Mouse (Mus musculus) neural tube, embryonic 15.5 days (tissue): ENCODE measurements around the gene Kif16b. TPM values are rescaled to one million over a fixed set of nuclear protein-coding genes. Genes with fewer than 3 reads are reported as not detected.

Experiments
- ATAC-seq: fragments of 200-750 bp; cut with Nextera tagmentation; 2 replicates; pipeline ENCODE4 v1.8.0; 2017; ENCODE audit warnings: mild to moderate bottlenecking, moderate TSS enrichment, moderate library complexity; ENCODE audit not compliant: low FRiP score
- H3K27ac ChIP-seq: fragments of 300-500 bp; sonication (generic); replicated peaks from 2 replicates; pipeline ENCODE4 v1.5.1; 2015; ENCODE audit warnings: mild to moderate bottlenecking, inconsistent platforms
- H3K27me3 ChIP-seq: fragments of 300-500 bp; sonication (generic); replicated peaks from 2 replicates; pipeline ENCODE4 v1.6.1; 2015; ENCODE audit warnings: inconsistent platforms
- H3K36me3 ChIP-seq: fragments of 300-500 bp; sonication (generic); 2 replicates; pipeline ENCODE4 v1.6.1; 2015; ENCODE audit warnings: inconsistent platforms
- H3K4me1 ChIP-seq: fragments of 300-500 bp; sonication (generic); 2 replicates; pipeline ENCODE4 v1.6.1; 2015; ENCODE audit warnings: inconsistent platforms
- H3K4me2 ChIP-seq: fragments of 300-500 bp; sonication (generic); 2 replicates; pipeline ENCODE4 v1.6.1; 2015; ENCODE audit warnings: inconsistent platforms, mild to moderate bottlenecking, moderate library complexity
- H3K4me3 ChIP-seq: fragments of 300-500 bp; sonication (generic); replicated peaks from 2 replicates; pipeline ENCODE4 v1.5.1; 2015; ENCODE audit warnings: mild to moderate bottlenecking, inconsistent platforms
- H3K9ac ChIP-seq: fragments of 300-500 bp; sonication (generic); replicated peaks from 2 replicates; pipeline ENCODE4 v1.6.1; 2015; ENCODE audit warnings: mild to moderate bottlenecking, inconsistent platforms
- H3K9me3 ChIP-seq: fragments of 300-500 bp; sonication (generic); replicated peaks from 2 replicates; pipeline ENCODE4 v1.6.1; 2016; ENCODE audit warnings: inconsistent platforms
- WGBS: fragments of 180-500 bp; shearing (Covaris S2); methylation state at CpG from one replicate; pipeline ENCODE4 v1.1.7; 2015; ENCODE audit warnings: mixed read lengths; 5-methylcytosine and 5-hydroxymethylcytosine counted together
- polyA plus RNA-seq: library from polyadenylated mRNA; unstranded; fragments of >200 nt; fragmentation: Nextera tagmentation; extraction: Ambion mirVana; gene quantifications from 2 replicates; pipeline ENCODE4 v1.2.1, GENCODE M21; 2015

The Kif16b gene
- polyA plus RNA-seq, 1 experiment from 2014 or later = 3.1 TPM

DNA sequence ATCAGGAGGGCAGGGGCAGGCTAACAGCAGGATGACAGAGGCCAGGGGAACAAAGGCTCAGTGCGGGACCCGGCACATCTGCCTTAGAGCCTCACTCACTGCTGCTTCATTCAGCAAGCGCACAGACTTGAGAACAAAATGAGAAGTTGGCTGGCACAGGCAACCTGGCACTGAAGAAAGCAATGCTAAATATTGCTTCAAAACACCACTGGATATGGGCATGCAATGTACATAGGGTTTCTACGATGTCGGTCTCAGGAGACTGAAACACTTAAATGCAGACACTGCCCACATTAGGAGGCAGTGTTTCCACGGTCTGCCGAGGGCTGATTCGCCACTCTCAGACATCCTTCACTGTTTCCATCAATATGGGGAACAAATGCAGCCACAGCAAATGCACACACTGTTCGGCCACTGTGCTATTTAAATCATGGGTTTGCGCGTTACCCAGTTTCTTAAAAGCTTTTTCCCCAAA, 131.6 kb downstream of the Kif16b start:
- peak overlapping the region; percentile 43; the same call in 1 of the 2 replicates for H3K27ac ChIP-seq
- H3K4me2 ChIP-seq = no peak overlapping the region
- H3K27me3 ChIP-seq = no peaks in the 10 kb centered on the region
- WGBS = 46% methylated on average over 11 of the region's 11 CpGs
- H3K9me3 ChIP-seq = no peaks in the 10 kb centered on the region
- H3K4me3 ChIP-seq = no peak overlapping the region
- no peaks in the 10 kb centered on the region for H3K36me3 ChIP-seq
- H3K4me1 ChIP-seq = 0 out of 2 replicates have a peak, but pooled peaks cover 5% of the 10 kb centered on the region
- H3K9ac ChIP-seq = no peak overlapping the region
- peak; percentile 31; the same call in 1 of the 2 replicates for ATAC-seq

DNA sequence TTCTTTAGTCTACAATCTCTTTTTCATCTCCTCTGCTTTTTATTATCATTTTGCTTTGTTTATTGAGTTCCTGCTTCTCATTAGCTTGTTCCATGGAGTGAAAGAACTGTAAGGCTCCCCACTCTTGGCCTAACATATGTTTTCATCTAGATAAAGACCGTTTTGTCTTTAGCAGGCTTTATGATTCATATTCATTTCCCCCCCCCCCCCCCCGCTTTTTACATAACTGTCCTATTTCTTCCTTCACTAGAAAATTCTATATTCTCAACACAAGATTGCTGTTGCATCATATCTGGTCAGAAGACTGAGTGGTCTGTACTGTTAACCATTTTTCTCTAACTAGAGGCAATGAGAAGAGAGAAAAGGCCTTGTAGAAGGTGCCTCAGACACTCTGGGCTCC, 137.1 kb downstream of the Kif16b start:
- Histone ChIP-seq H3K27me3 (no peaks in the 10 kb centered on the region), H3K36me3 (no peaks in the 10 kb centered on the region), H3K9me3 (no peaks in the 10 kb centered on the region), H3K4me1 (no peaks in the 10 kb centered on the region), H3K4me2 (no peak overlapping the region), H3K9ac (no peak overlapping the region), H3K4me3 (no peak overlapping the region), H3K27ac (no peak overlapping the region)
- ATAC-seq = no peak
- 88% methylated on average over 1 of the region's 2 CpGs for WGBS

DNA sequence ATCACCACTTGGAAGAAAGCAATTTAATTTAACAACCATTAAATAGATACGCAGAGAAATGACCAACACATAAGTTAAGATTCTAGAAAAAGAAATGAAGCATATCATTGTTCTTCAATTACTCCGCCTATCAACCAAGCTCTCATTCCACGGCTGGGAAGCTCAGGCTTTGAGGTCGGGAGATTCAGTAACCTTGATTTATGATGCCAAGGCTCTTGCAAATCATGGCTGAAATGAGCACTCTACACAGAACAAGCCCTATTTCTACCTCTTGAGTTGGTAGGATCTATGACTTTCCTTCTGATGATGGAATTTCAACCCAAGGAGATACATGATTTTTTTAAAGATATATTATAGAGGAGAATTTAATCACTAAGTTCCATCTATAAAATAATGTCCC, 140.5 kb downstream of the Kif16b start:
- Histone ChIP-seq H3K27me3 (no peaks in the 10 kb centered on the region), H3K9me3 (no peaks in the 10 kb centered on the region), H3K4me2 (no peak overlapping the region), H3K27ac (no peak overlapping the region), H3K36me3 (no peaks in the 10 kb centered on the region), H3K4me3 (no peak overlapping the region), H3K9ac (no peak overlapping the region), H3K4me1 (no peaks in the 10 kb centered on the region)
- ATAC-seq = no peak
- WGBS = 22% methylated on average over 4 of the region's 4 CpGs

DNA sequence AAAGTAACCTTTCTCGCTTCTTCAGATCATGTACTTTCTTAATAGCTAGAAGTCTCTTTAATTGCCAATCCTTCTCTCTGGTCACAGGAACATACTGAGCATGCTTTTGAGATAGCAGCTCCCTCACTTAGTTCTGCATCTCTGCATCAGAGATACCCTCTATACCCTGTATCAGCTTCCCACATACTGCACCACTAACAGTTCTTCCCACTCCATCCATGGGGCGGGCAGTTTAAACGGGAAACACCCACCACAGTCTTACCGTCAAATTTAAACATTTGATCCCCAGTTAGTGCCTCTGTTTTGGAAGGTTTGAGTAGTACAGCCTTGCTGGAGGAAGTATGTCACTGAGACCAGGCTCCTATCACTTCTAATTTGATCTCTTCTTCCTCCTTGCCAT, 142.1 kb downstream of the Kif16b start:
- Histone ChIP-seq H3K9me3 (no peaks in the 10 kb centered on the region), H3K4me2 (no peak overlapping the region), H3K36me3 (no peaks in the 10 kb centered on the region), H3K27me3 (no peaks in the 10 kb centered on the region), H3K9ac (no peak overlapping the region), H3K4me3 (no peak overlapping the region), H3K27ac (no peak overlapping the region), H3K4me1 (no peaks in the 10 kb centered on the region)
- WGBS = 99% methylated on average over 4 of the region's 4 CpGs
- no peak for ATAC-seq

DNA sequence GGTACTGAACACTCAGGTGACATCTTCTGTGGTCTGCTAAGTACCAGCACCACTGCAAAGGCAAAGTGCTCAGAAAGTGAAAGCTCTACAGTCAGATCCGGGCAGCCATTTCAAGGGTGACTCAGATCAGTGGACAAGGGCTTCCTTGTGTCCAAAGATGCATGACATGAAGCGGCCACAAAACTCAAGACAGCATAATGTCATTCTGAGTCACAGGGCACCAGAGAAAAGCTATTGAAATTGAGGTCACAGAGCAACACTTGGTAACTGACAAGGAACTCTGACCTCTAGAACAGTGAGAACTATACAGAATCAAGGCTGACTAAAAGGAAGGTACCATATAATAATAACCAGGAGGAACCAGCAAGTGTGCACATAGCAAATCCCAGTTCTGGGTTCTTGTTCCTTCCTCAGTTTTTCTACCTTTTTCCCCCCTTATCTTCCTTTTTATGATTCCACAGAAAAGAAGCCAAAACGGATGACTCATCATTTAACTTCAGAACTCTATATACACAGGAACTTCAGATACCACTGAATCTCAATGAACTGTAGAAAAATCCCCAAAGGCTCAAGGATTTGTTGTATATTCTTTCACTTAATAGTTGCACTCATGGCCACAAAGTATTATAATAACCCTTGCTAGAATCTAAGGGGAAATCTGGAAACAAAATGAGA, 143.1 kb downstream of the Kif16b start:
- Histone ChIP-seq H3K9me3 (no peaks in the 10 kb centered on the region), H3K4me1 (no peaks in the 10 kb centered on the region), H3K4me2 (no peak overlapping the region), H3K4me3 (no peak overlapping the region), H3K36me3 (no peaks in the 10 kb centered on the region), H3K27ac (no peak overlapping the region), H3K27me3 (no peaks in the 10 kb centered on the region), H3K9ac (no peak overlapping the region)
- no peak for ATAC-seq
- WGBS = 86% methylated on average over 3 of the region's 3 CpGs

DNA sequence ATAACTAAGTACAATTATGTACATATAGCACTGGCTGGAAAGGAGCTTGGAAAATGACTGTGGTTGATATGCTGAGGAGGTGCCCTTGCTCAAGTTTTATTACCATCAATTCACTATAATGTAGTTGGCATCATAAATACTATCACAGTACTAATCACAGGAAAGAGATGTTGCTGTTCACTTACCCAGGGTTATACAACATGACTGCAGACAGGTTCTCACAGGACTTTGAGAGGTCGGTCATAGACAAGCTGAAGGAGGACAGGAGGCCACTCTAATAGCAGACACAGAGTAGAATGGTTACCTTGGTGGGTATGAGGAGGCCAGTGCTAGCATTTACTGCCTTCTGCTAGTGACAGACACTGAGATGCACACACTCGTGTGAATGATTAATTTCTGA, 162.0 kb downstream of the Kif16b start:
- Histone ChIP-seq H3K27me3 (no peaks in the 10 kb centered on the region), H3K4me3 (no peak overlapping the region), H3K4me2 (no peak overlapping the region), H3K9me3 (no peaks in the 10 kb centered on the region), H3K9ac (no peak overlapping the region), H3K4me1 (no peaks in the 10 kb centered on the region), H3K27ac (no peak overlapping the region), H3K36me3 (no peaks in the 10 kb centered on the region)
- WGBS = 78% methylated on average over 2 of the region's 2 CpGs
- no peak for ATAC-seq

DNA sequence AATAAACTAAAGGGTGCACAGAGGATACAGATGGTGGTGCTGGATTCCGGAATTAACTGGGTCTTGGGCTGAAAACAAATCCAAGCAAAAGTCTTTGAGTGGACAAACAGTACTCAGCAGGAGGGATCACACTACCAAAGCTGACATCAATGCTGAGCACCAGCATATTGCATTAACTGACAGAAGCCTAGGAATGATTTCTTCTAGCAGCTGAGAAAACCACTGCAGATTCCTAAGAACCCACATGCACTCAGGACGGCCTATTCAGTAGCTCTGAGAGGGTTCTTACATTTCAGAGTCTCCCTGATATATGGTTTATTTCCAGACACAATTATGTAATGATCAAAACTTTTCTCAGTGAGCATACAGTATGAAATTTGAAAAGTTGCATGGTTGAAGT, 162.8 kb downstream of the Kif16b start:
- Histone ChIP-seq H3K4me2 (no peak overlapping the region), H3K9ac (no peak overlapping the region), H3K36me3 (no peaks in the 10 kb centered on the region), H3K27ac (no peak overlapping the region), H3K27me3 (no peaks in the 10 kb centered on the region), H3K4me3 (no peak overlapping the region), H3K4me1 (no peaks in the 10 kb centered on the region), H3K9me3 (no peaks in the 10 kb centered on the region)
- ATAC-seq = no peak
- WGBS = 84% methylated on average over 2 of the region's 2 CpGs

DNA sequence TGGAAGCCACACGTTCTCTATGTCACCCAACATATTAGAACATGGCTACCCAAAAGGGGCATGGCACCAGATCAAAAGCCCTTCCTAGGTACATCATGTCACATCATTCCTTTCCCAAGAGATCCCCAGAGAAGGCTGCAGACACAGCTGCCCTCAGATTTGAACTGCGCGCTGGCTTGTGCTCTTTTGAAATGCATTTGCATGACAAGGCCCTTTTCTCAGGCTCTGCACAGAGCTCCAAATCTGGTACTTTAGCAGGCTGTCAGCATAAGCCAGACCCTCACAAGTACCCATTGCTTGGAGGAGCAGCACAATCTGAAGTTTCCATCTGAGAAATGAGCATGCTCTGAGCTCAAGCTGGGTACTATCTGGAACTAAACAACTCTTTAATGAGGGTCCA, 165.6 kb downstream of the Kif16b start:
- Histone ChIP-seq H3K27ac (no peak overlapping the region), H3K4me2 (no peak overlapping the region), H3K4me1 (peaks cover 7% of the 10 kb centered on the region), H3K27me3 (no peaks in the 10 kb centered on the region), H3K9me3 (no peaks in the 10 kb centered on the region), H3K9ac (no peak overlapping the region), H3K4me3 (no peak overlapping the region), H3K36me3 (no peaks in the 10 kb centered on the region)
- no peak for ATAC-seq
- WGBS = 35% methylated on average over 3 of the region's 3 CpGs

DNA sequence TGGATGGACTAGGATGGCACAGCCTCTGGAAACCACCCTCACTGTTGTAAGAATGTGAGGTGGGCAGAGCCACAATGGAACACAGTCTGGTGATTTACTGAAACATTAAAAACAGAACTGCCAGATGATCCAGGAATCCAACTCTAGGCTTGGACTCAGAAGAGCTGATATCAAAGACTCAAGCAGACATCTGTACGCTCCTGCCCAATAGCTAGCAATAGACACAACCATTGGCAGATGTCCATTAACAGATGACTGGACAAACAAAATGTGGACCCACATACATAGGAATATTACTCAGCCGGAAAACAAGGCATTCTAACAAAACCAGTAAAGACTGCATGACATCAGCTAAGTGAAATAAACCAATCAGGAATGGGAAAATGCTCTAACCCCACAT, 167.3 kb downstream of the Kif16b start:
- ATAC-seq = no peak
- 89% methylated on average over 2 of the region's 2 CpGs for WGBS
- H3K9ac ChIP-seq = no peak overlapping the region
- no peak overlapping the region for H3K4me3 ChIP-seq
- H3K4me2 ChIP-seq = no peak overlapping the region
- H3K27me3 ChIP-seq = no peaks in the 10 kb centered on the region
- H3K36me3 ChIP-seq = no peaks in the 10 kb centered on the region
- H3K27ac ChIP-seq = no peak overlapping the region
- peaks cover 7% of the 10 kb centered on the region for H3K4me1 ChIP-seq
- no peaks in the 10 kb centered on the region for H3K9me3 ChIP-seq

DNA sequence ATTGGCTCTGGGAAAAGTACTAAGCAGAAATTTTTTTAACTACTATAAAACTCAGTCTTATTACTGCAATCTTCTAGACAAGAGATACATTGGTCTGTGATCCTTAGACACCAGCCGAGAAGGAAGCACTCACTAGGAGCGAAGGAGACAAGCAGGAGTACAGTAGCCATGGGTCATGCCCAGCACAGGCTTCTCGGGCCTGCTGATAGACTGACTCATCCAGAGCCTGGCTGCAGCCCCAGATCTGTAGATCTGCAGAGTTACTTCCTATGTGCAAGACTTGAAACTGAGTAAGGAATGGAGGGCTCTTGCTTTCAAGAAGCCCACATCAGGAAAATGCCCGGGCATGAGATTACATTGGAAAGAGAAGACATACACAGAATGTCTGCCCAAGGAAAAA, 169.0 kb downstream of the Kif16b start:
- no peak overlapping the region for H3K4me3 ChIP-seq
- H3K4me2 ChIP-seq = no peak overlapping the region
- H3K4me1 ChIP-seq = peaks cover 7% of the 10 kb centered on the region
- no peak for ATAC-seq
- WGBS = 94% methylated on average over 4 of the region's 4 CpGs
- no peaks in the 10 kb centered on the region for H3K27me3 ChIP-seq
- H3K27ac ChIP-seq = no peak overlapping the region
- no peaks in the 10 kb centered on the region for H3K9me3 ChIP-seq
- H3K9ac ChIP-seq = no peak overlapping the region
- no peaks in the 10 kb centered on the region for H3K36me3 ChIP-seq

DNA sequence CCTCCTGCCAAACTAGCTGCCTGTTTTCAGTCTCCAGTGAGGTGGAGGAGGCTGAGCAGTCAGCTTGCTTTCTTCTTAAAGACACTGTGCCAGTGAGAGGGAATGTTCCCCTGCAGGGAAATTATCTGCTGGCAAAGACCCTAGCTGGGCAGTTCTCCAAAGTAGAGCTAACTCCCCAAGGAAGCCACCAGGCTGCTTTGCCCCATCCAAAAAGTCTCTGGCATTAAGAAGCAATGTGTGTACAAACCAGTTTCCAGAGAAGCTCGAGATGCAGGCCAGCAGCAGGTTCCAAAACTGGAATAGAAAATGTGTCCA, 169.6 kb downstream of the Kif16b start:
- ATAC-seq = peak; percentile 79; the same call in 1 of the 2 replicates
- no peak overlapping the region for H3K27ac ChIP-seq

DNA sequence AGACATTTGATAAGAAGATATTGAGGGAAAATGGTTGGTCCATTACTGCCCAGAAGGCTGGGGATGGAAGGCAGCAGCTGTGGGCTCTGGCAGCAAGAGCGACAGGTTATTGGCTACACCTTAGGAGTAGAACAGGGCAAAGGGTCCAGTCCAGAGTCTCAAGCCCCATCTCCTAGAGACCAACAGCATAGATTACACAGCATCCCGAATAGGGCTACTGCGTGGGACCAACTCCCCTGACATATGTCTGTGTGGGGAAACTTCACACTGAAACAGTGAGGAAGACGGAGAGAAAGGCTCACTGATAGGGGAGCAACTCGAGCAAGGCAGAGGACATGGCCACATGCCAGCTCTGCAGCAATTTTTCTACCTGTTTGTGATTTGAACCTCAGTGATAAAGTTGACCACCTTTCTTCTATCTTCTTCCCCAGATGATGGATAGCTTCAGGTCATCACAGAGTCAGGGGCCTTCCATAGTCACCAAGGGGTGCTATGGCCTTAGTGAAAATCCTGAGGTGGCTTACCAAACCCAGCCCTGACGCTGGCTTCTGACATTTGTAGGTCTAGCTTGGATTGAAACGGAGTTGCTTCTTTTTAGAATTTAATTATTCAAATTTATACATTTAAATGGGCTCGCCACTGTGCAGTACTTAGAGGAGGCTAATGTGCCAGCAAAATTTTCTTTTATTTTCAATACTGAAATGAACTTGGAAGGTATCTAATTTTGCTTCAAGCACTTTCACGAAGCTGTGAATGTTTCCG, 170.1 kb downstream of the Kif16b start:
- H3K9ac ChIP-seq = no peak overlapping the region
- H3K27ac ChIP-seq = 0 out of 2 replicates have a peak overlapping the region, but pooled peaks have one; percentile 30
- H3K4me2 ChIP-seq = no peak overlapping the region
- 65% methylated on average over 10 of the region's 10 CpGs for WGBS
- H3K9me3 ChIP-seq = no peaks in the 10 kb centered on the region
- H3K36me3 ChIP-seq = no peaks in the 10 kb centered on the region
- peaks cover 7% of the 10 kb centered on the region for H3K4me1 ChIP-seq
- no peak overlapping the region for H3K4me3 ChIP-seq
- 0 out of 2 replicates have a peak, but pooled peaks have one; percentile 24 for ATAC-seq
- no peaks in the 10 kb centered on the region for H3K27me3 ChIP-seq

More for the DNA sequence above, 169.6 kb downstream of the Kif16b start:
- Histone ChIP-seq H3K27me3 (no peaks in the 10 kb centered on the region), H3K4me1 (peaks cover 7% of the 10 kb centered on the region), H3K9ac (no peak overlapping the region), H3K4me3 (no peak overlapping the region), H3K9me3 (no peaks in the 10 kb centered on the region), H3K36me3 (no peaks in the 10 kb centered on the region), H3K4me2 (no peak overlapping the region)
- WGBS = 45% methylated on average over 1 of the region's 1 CpGs
